Mouse (Mus musculus) left cerebral cortex, postnatal 25 days (tissue): Measurements from ENCODE around the gene Cdc42ep5. TPM values are rescaled to one million over a fixed set of nuclear protein-coding genes. Genes with fewer than 3 reads are reported as not detected.

Source experiments
- DNase-seq, 2 experiments: peaks; one replicate each; pipeline ENCODE4 v3.0.0; 2022; ENCODE audit warnings: low spot score in 2 of 2, mixed read lengths in 1 of 2
- intact Hi-C: fragments of 180-260 bp; cut with DNase I; formaldehyde crosslinking; loops from one replicate; pipeline ENCODE4 v1.15.1; 2025
- total RNA-seq, 2 experiments: library from RNA; stranded (reverse); gene quantifications; 2 replicates each; pipeline ENCODE4 v1.2.3; 2021

Cdc42ep5 gene
- total RNA-seq, 2 experiments from 2014 or later: 1.4 to 1.9 TPM

DNA sequence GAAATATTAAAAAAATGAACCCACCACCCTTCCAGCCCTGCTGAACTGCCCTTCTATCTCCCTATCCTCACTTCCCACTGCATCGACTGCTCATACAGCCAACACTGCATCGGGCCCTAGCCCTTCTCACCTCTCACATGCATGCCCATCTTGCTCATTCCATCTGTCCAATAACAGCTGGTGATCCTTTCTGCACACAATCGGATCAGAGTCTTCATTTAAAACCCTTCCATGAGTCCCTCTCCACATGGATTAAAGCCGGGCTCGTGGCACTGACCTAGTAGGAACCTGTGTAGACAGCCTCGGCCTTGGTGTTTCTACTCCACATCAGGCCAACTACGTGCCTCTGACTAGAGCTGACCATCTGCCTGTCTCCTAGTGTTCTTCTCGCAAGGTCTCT lies 32.7 kb downstream of the Cdc42ep5 start:
- no peak for DNase-seq
- intact Hi-C loops: loop anchor here (5.0 to 10.0 kb wide), 2 partner anchors 105 to 933 kb away; partner anchors contain the start of gene U2af2

GRCm38 (mm10) chr7:4130686-4131452 lies 33.8 kb downstream of the Cdc42ep5 start:
- intact Hi-C loops: loop anchor here (5.0 to 10.0 kb wide), 2 partner anchors 104 to 934 kb away; partner anchors contain the start of gene U2af2
- peak; percentile 86 to 88 for DNase-seq

DNA sequence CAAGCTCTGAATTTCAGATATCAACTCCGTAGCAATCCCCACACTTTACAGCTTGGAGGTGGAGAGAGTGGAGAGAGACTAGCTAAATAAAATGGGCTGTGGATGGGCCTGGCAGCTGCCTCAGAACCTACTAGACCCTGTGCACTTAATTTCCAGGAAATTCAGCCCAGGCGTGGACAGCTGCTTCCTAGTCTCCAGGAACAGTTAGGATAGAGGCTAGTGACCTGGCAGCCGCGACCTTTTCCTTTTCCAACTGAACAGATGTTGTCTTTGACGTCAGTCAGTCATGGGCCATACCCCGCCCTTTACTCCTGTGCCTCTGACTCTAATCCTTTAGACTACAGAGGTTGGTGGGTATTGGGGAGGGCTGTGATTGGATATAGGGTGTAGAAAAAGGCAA lies 35.8 kb downstream of the Cdc42ep5 start:
- DNase-seq: no peak
- intact Hi-C loops: no loop called here

- intact Hi-C loops: no loop called here
These were observed 36.8 kb downstream of the Cdc42ep5 start for GRCm38 (mm10) chr7:4127894-4128293.

DNA sequence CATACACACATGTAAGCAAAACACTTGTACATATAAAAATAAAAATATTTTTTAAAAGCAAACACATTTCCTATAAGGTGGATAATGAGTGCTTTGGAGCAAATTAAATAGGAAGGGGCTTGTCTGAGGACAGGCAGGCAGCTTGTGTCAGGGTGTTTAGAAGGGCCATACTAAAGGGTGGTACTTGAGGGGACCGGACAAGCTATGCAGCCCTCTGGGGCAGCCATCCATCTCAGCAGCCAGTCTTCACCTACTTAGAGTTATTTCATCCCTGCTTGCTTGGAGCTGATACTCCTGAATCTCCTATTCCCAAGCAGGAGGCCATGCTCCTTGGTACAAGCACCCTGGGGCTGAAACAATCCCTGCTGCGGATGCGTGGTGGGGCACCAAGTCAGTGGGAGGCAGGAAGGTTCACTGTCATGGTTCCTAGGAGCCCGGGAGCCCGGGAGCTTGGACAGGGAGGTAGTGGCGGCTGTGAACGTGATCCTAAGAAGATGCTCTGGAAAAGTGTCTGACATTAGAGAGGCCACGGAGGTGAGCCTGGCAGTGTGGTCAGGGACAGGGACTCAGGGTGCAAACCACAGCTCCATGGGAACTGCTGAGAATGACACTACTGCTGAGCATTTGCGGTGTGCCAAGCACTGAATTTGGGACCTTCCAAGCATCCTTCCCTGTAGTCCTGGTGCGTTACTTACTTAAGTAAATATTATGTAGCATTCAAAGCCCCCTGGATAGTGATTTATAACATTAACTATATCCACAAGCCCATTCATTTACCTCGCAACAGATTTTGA lies 37.5 kb downstream of the Cdc42ep5 start:
- DNase-seq: no peak
- intact Hi-C loops: no loop called here

More at GRCm38 (mm10) chr7:4127894-4128293, 36.8 kb downstream of the Cdc42ep5 start:
- no peak for DNase-seq

- intact Hi-C loops: no loop called here
- DNase-seq: no peak
These were observed 39.4 kb downstream of the Cdc42ep5 start for GRCm38 (mm10) chr7:4125306-4125705.

GRCm38 (mm10) chr7:4124856-4125255 lies 39.8 kb downstream of the Cdc42ep5 start:
- DNase-seq: no peak
- intact Hi-C loops: no loop called here

GRCm38 (mm10) chr7:4124315-4124759 lies 40.3 kb downstream of the Cdc42ep5 start:
- DNase-seq: peak; percentile 87 to 96
- intact Hi-C loops: no loop called here

- DNase-seq: peak in 1 of 2 experiments; percentile 88
- intact Hi-C loops: no loop called here
These were observed 40.9 kb downstream of the Cdc42ep5 start for GRCm38 (mm10) chr7:4123732-4124131.

GRCm38 (mm10) chr7:4122783-4123182 lies 41.9 kb downstream of the Cdc42ep5 start:
- DNase-seq: peak in 1 of 2 experiments; percentile 63
- intact Hi-C loops: no loop called here

DNA sequence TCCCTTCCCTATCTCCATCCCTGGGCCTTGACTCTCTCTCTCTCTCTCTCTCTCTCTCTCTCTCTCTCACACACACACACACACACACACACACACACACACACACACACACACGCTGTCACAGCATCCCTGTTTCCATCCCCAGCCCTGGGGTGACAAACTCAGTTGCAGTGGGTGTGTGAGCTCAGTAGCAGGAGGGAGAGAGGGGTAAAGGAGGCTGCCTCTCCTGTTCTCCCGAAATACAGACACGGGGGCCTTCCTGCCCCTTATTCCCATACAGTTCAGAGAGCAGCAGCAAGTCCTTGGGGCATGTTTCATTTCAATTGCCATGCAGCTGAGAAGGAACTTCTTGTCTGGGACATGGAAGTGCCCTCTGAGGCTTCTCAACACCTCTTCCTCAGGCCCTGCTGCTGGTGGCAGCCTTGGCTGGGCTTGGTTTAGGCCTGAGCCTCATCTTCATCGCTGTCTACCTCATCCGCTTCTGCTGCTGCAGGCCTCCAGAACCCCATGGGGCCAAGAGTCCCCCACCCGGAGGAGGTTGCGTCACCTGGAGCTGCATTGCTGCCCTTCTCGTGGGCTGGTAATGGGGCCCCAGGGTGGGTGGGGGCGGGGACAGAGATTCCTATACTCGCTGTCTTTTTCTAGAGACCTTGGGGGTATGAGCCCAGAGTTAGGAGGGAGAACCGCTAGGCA lies 42.4 kb downstream of the Cdc42ep5 start:
- no peak for DNase-seq
- intact Hi-C loops: no loop called here

GRCm38 (mm10) chr7:4119976-4120921 lies 44.4 kb downstream of the Cdc42ep5 start:
- DNase-seq: peak; percentile 57 to 85
- intact Hi-C loops: loop anchor here (1.0 kb wide), 2 partner anchors 29 to 33 kb away; no protein-coding TSS in a partner anchor

- intact Hi-C loops: no loop called here
- peak; percentile 80 for DNase-seq
These were observed 45.2 kb downstream of the Cdc42ep5 start, which contains the start of gene Ttyh1 for GRCm38 (mm10) chr7:4119344-4119902. Ttyh1 (plus strand) TSS chr7:4119408.

DNA sequence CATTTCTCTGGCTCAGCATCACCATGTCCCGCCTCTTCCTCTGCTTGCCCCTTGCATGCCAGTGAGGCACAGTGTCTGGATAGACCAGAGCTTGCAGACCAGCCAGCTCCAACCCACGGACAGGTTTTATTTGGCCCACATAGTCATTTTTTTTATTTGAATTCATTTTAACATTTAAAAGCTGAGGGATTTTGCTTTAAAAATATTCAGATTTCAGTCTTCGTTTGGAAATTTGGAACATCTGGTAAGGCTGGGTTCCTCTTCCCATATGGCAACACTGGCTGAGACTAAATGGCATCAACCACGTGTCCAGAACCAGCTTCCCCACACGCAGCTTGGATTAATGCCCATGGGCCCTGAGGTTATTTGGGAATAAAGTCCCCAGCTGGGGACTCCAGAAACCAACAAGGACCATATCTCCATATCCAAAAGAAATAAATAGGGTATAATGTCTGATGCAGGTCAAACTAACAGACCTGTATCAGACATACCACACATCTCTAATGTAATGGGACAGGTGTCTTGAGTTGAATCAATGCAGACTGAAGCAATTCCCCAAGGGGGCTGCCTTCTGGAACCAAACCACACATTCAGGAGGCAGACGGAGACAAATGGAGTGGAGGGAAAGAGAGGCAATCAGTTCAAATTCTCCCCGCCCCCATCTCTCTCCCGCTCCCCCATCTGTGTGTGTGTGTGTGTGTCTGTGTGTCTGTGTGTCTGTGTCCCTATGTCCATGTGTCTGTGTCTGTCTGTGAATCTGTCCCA lies 47.4 kb downstream of the Cdc42ep5 start:
- peak in 1 of 2 experiments; percentile 89 for DNase-seq
- intact Hi-C loops: loop anchor here (2.0 kb wide), 1 partner anchor 30 kb away; no protein-coding TSS in a partner anchor

- DNase-seq: no peak
- intact Hi-C loops: no loop called here
These were observed 52.9 kb downstream of the Cdc42ep5 start for GRCm38 (mm10) chr7:4111766-4112165.

DNA sequence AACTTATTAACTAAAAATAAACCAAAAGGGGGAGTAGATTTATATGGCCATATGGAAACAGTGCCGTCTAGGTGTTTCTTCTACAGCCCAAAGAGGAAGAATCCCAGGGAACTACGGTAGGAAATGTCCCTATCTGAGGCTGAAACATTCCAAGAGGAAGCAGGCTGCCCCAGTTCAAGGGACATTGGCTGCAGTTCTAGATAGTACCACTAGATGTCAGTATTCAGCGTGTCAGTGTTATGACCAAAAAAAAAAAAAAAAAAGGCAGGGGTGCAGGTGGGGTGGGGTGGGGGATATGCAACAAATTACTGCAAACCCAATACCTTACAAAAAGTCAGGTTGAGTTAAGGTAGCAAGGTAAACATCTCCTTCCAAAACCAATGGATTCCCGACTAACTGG lies 61.2 kb downstream of the Cdc42ep5 start:
- intact Hi-C loops: loop anchor here (5.0 kb wide), 1 partner anchor 324 kb away; no protein-coding TSS in a partner anchor
- peak in 1 of 2 experiments; percentile 44 for DNase-seq
